In genomic region chr12:88993788-88994187, GRCm38 (mm10) we compare ENCODE assay signal across 18 mouse cellular contexts.
DNase-seq lines count a peak whose midpoint lies in the region; TF ChIP-seq lines count a peak whose summit lies in the region.
"Had no signal": no experiment of that assay in that cellular context is flagged by ENCODE, and none has a peak within 500 bp of the region (broad histone marks: within the 10 kb centered on the region; RNA-seq: fewer than 3 reads in every experiment).

No protein-coding gene starts in this region.

- no peak for TF ChIP-seq CTCF in layer of hippocampus, adult 2 months (conservative IDR thresholded peaks at IDR 0.05)

- no peak overlapping the region for H3K4me3 ChIP-seq in layer of hippocampus, adult 2 months
- H3K4me3 ChIP-seq: embryonic facial prominence, embryonic 10.5 days; embryonic facial prominence, embryonic 12.5 days; forebrain, embryonic 13.5 days; forebrain, embryonic 15.5 days had no signal

- H3K27ac ChIP-seq in layer of hippocampus, adult 2 months: peak overlapping the region; percentile 18; the same call in 1 of the 2 replicates
- H3K27ac ChIP-seq: embryonic facial prominence, embryonic 10.5 days; embryonic facial prominence, embryonic 12.5 days; forebrain, embryonic 13.5 days; forebrain, embryonic 15.5 days had no signal

- no peak for DNase-seq in layer of hippocampus, adult 2 months (ENCODE audit: low spot score in 2 of 2)
- DNase-seq in layer of hippocampus, postnatal 14 days (ENCODE audit: low spot score in 2 of 2): no peak
- DNase-seq in brain, adult 2 months (ENCODE audit: low read depth, low spot score): peak; percentile 74
- DNase-seq in telencephalon, adult 2 months (ENCODE audit: low read depth, low spot score): peak; percentile 50
- DNase-seq in ovary, adult 18-20 months (ENCODE audit: low spot score): no peak
- DNase-seq: adrenal gland, adult 2 months; adrenal gland, postnatal 10 days; adrenal gland, postnatal 25 days; cerebellum, adult 11-12 months; cerebellum, adult 2 months; cerebellum, adult 9-10 months; cerebellum, postnatal 10 days; cerebellum, postnatal 25 days; forebrain, postnatal 0 days had no signal

Comparison
In these comparisons a context has a peak if more than half of its experiments do, and no peak if none do; other contexts are left out.
1. DNase-seq: peak in brain, adult 2 months (single experiment) and telencephalon, adult 2 months (single experiment); none in layer of hippocampus, adult 2 months (0 of 2), layer of hippocampus, postnatal 14 days (0 of 2) and ovary, adult 18-20 months (single experiment).